Mouse (Mus musculus) CH12.LX (cell line): ENCODE measurements around the gene Sox9. TPM values are rescaled to one million over a fixed set of nuclear protein-coding genes. Genes with fewer than 3 reads are reported as not detected.

Experiments used
- DNase-seq: peaks from one replicate; pipeline ENCODE4 v3.0.0-alpha.2; 2013; ENCODE audit errors: extremely low read depth
- H3K27ac ChIP-seq: 2 replicates; pipeline ENCODE4 v1.5.1; 2012; ENCODE audit warnings: low read depth, mild to moderate bottlenecking, control low read depth, moderate library complexity; ENCODE audit not compliant: insufficient read depth
- H3K27me3 ChIP-seq: replicated peaks from 2 replicates; pipeline ENCODE3; 2012; ENCODE audit warnings: inconsistent platforms
- H3K36me3 ChIP-seq, 2 experiments: replicated peaks in 1 of 2; 2 replicates each; pipeline versions ENCODE3 to v1.6.1; 2012; ENCODE audit warnings: inconsistent platforms in 1 of 2, low read length in 1 of 2, mild to moderate bottlenecking in 1 of 2, mixed read lengths in 1 of 2, moderate library complexity in 1 of 2; ENCODE audit not compliant: control insufficient read depth in 1 of 2, insufficient read depth in 1 of 2
- H3K4me1 ChIP-seq, 2 experiments: 2 replicates each; pipeline ENCODE4 v1.6.1; 2012; ENCODE audit warnings: inconsistent platforms in 1 of 2, moderate library complexity in 1 of 2; ENCODE audit not compliant: insufficient read depth in 2 of 2, control insufficient read depth in 1 of 2
- H3K4me2 ChIP-seq: 2 replicates; pipeline ENCODE4 v1.6.1; 2012; ENCODE audit warnings: low read depth, mild to moderate bottlenecking, control low read depth; ENCODE audit not compliant: poor library complexity, insufficient read depth, severe bottlenecking
- H3K4me3 ChIP-seq, 3 experiments: fragments of 150-350 bp in 1 of 3; sonication (generic) in 1 of 3; replicated peaks in 1 of 3; 2 replicates each; pipeline versions ENCODE3 to v1.5.1; 2011 to 2012; ENCODE audit warnings: low read depth in 2 of 3, low read length in 2 of 3, mild to moderate bottlenecking in 2 of 3, moderate library complexity in 2 of 3, control low read depth in 1 of 3, improper control_type of control experiment in 1 of 3, inconsistent platforms in 1 of 3, mixed read lengths in 1 of 3; ENCODE audit not compliant: poor library complexity in 1 of 3
- H3K79me2 ChIP-seq: replicated peaks from 2 replicates; pipeline ENCODE4 v1.6.1; 2012; ENCODE audit warnings: mild to moderate bottlenecking, moderate library complexity; ENCODE audit not compliant: control insufficient read depth, poor library complexity, insufficient read depth, severe bottlenecking; ENCODE audit errors: extremely low read depth
- H3K9ac ChIP-seq: 2 replicates; pipeline ENCODE4 v1.6.1; 2012; ENCODE audit warnings: low read depth, mild to moderate bottlenecking, control low read depth, moderate library complexity; ENCODE audit not compliant: insufficient read depth
- H3K9me3 ChIP-seq: replicated peaks from 2 replicates; pipeline ENCODE3; 2012; ENCODE audit warnings: low read length, inconsistent platforms, mixed read lengths
- CHD1 ChIP-seq: IDR thresholded peaks from 2 replicates; pipeline ENCODE4 v1.6.1; 2012; ENCODE audit warnings: low read depth, low read length, improper control_type of control experiment, inconsistent platforms
- CHD2 ChIP-seq: IDR thresholded peaks from 2 replicates; pipeline ENCODE4 v1.6.1; 2011; ENCODE audit warnings: low read length, improper control_type of control experiment
- CTCF ChIP-seq, 2 experiments: IDR thresholded peaks in 1 of 2; conservative IDR thresholded peaks in 1 of 2; 2 replicates each; pipeline ENCODE4 v1.5.1; 2011 to 2012; ENCODE audit warnings: low read depth in 2 of 2, low read length in 2 of 2, improper control_type of control experiment in 1 of 2, inconsistent platforms in 1 of 2, mild to moderate bottlenecking in 1 of 2, moderate library complexity in 1 of 2
- E2F4 ChIP-seq: IDR thresholded peaks from 2 replicates; pipeline ENCODE4 v1.6.1; 2011; ENCODE audit warnings: low read depth, low read length, improper control_type of control experiment; ENCODE audit not compliant: insufficient replicate concordance
- ELF1 ChIP-seq: IDR thresholded peaks from 2 replicates; pipeline ENCODE4 v1.6.1; 2014; ENCODE audit warnings: low read depth, mild to moderate bottlenecking, inconsistent platforms, low read length, improper control_type of control experiment
- EP300 ChIP-seq: IDR thresholded peaks from 2 replicates; pipeline ENCODE4 v1.6.1; 2011; ENCODE audit warnings: low read length, improper control_type of control experiment
- ETS1 ChIP-seq: conservative IDR thresholded peaks from 2 replicates; pipeline ENCODE4 v1.6.1; 2012; ENCODE audit warnings: low read depth, mild to moderate bottlenecking, inconsistent platforms, low read length, improper control_type of control experiment, moderate library complexity
- IRF4 ChIP-seq: IDR thresholded peaks from 2 replicates; pipeline ENCODE4 v1.6.1; 2014; ENCODE audit warnings: low read depth, mild to moderate bottlenecking, inconsistent platforms, low read length, improper control_type of control experiment
- JUND ChIP-seq: conservative IDR thresholded peaks from 2 replicates; pipeline ENCODE4 v1.6.1; 2011; ENCODE audit warnings: low read depth, low read length, improper control_type of control experiment
- KAT2A ChIP-seq: IDR thresholded peaks from 2 replicates; pipeline ENCODE4 v1.6.1; 2012; ENCODE audit warnings: low read length, improper control_type of control experiment, inconsistent platforms; ENCODE audit not compliant: insufficient replicate concordance
- MAFK ChIP-seq: IDR thresholded peaks from 2 replicates; pipeline ENCODE4 v1.6.1; 2011; ENCODE audit warnings: low read length, improper control_type of control experiment; ENCODE audit not compliant: insufficient replicate concordance
- MEF2A ChIP-seq: IDR thresholded peaks from 2 replicates; pipeline ENCODE4 v1.6.1; 2014; ENCODE audit warnings: low read depth, mild to moderate bottlenecking, inconsistent platforms, low read length, improper control_type of control experiment, borderline replicate concordance
- NELFE ChIP-seq: IDR thresholded peaks from 2 replicates; pipeline ENCODE4 v1.6.1; 2011; ENCODE audit warnings: low read depth, low read length, improper control_type of control experiment
- RAD21 ChIP-seq: IDR thresholded peaks from 2 replicates; pipeline ENCODE4 v1.6.1; 2011; ENCODE audit warnings: low read depth, mild to moderate bottlenecking, low read length, improper control_type of control experiment, moderate library complexity
- SIN3A ChIP-seq: IDR thresholded peaks from 2 replicates; pipeline ENCODE4 v1.6.1; 2012; ENCODE audit warnings: low read length, improper control_type of control experiment, inconsistent platforms
- TBP ChIP-seq: conservative IDR thresholded peaks from 2 replicates; pipeline ENCODE4 v1.6.1; 2011; ENCODE audit warnings: low read depth, low read length, improper control_type of control experiment
- ZNF384 ChIP-seq: IDR thresholded peaks from 2 replicates; pipeline ENCODE4 v1.6.1; 2012; ENCODE audit warnings: low read depth, low read length, improper control_type of control experiment, inconsistent platforms
- dilution Hi-C: fragments of 300-500 bp; cut with MboI; formaldehyde crosslinking; loops from 2 replicates; pipeline ENCODE4 v1.14.3; 2020; ENCODE audit warnings: low sequenced_read_pairs; ENCODE audit not compliant: extremely low pct_unique_long_range_greater_than_20kb, extremely low pct_ligation_motif_present
- in situ Hi-C: fragments of 300-500 bp; cut with MboI; formaldehyde crosslinking; loops from 3 replicates; pipeline ENCODE4 v1.14.3; 2019; ENCODE audit warnings: low sequenced_read_pairs, low pct_ligation_motif_present, low pct_unique_long_range_greater_than_20kb, mixed read lengths
- polyA plus RNA-seq: library from polyadenylated mRNA; unstranded; fragments of >175 nt; gene quantifications from 2 replicates; pipeline ENCODE4 v1.2.1, GENCODE M21; 2012; ENCODE audit warnings: low read depth; ENCODE audit not compliant: insufficient read length
- total RNA-seq, 2 experiments: library from RNA; depleted of rRNA; stranded (reverse); fragments of 300-350 nt in 1 of 2; fragments of >200 nt in 1 of 2; gene quantifications; 2 replicates each; pipeline ENCODE4 v1.2.3; 2012 to 2014

Sox9 gene
- total and polyA plus RNA-seq, 3 experiments = not detected

GRCm38 (mm10) chr11:112756516-112756915, 25.5 kb upstream of the Sox9 start:
- dilution Hi-C loops (no loop called here), in situ Hi-C loops (no loop called here)
- H3K36me3 ChIP-seq = no peaks in the 10 kb centered on the region
- H3K4me1 ChIP-seq = no peaks in the 10 kb centered on the region
- no peaks in the 10 kb centered on the region for H3K79me2 ChIP-seq
- DNase-seq = no peak
- no peak overlapping the region for H3K4me2 ChIP-seq
- no peaks in the 10 kb centered on the region for H3K27me3 ChIP-seq
- no peak overlapping the region for H3K9ac ChIP-seq
- H3K9me3 ChIP-seq = peaks cover 53% of the 10 kb centered on the region
- TF ChIP-seq ETS1 (no peak), CTCF (conservative IDR thresholded peaks at IDR 0.05 in 1 of 2, IDR thresholded peaks at IDR 0.05 in 1 of 2; ENCODE audit: low read depth in 2 of 2, low read length in 2 of 2) (no peak), NELFE (no peak), MEF2A (no peak), KAT2A (no peak), RAD21 (no peak), MAFK (no peak), CHD2 (no peak), EP300 (no peak), JUND (no peak)
- no peak overlapping the region for H3K4me3 ChIP-seq
- no peak overlapping the region for H3K27ac ChIP-seq

DNA sequence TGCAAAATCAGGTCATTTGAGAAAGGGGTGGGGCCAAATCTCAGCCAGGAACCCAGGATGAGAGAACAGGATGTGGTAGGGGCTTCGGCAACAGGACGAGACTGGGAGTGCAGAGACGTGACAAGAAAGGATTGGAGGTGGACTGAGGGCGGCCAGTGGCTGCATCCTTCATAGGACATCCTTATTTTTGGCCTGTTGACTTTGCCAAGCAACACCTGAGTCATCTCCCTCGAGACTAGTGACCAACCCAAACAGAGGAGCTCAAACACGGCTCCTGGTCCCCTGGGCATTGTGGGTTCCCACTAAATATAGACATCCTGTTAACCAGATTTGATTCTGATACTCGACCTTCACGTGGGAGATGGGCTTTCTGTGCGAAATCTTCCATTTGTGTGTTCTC, 24.0 kb upstream of the Sox9 start:
- Histone ChIP-seq H3K4me2 (no peak overlapping the region), H3K36me3 (no peaks in the 10 kb centered on the region), H3K27me3 (no peaks in the 10 kb centered on the region), H3K79me2 (no peaks in the 10 kb centered on the region), H3K4me1 (no peaks in the 10 kb centered on the region), H3K4me3 (no peak overlapping the region), H3K9ac (no peak overlapping the region), H3K9me3 (peaks cover 47% of the 10 kb centered on the region), H3K27ac (no peak overlapping the region)
- dilution Hi-C loops (no loop called here), in situ Hi-C loops (no loop called here)
- peak; percentile 10 for DNase-seq
- no peak for TF ChIP-seq NELFE
- no peak for TF ChIP-seq ZNF384
- TF ChIP-seq IRF4 = no peak
- TF ChIP-seq TBP = no peak
- TF ChIP-seq CTCF (conservative IDR thresholded peaks at IDR 0.05 in 1 of 2, IDR thresholded peaks at IDR 0.05 in 1 of 2; ENCODE audit: low read depth in 2 of 2, low read length in 2 of 2) = no peak

DNA sequence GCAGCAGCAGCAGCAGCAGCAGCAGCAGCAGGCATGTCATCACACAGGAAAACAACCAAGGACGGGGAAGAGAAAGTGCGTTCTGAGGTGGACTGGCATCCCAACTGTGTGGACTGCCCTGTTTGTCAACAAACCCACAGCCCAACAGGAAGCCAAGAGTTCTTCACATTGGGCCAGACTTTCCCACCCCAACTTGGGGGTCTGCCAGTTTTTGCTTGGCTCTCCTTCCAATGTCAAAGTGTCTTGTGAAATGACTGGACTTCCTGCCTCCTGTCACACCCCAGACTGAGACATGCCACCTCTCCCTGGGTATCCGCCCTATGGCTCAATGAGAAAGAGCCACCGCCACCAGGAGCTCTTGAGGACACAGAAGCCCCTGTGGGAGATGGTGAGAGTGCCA, 15.1 kb upstream of the Sox9 start:
- in situ Hi-C loops = no loop called here
- no peaks in the 10 kb centered on the region for H3K27me3 ChIP-seq
- no peak overlapping the region for H3K9ac ChIP-seq
- no peak for DNase-seq
- no peak for TF ChIP-seq CTCF (conservative IDR thresholded peaks at IDR 0.05 in 1 of 2, IDR thresholded peaks at IDR 0.05 in 1 of 2; ENCODE audit: low read depth in 2 of 2, low read length in 2 of 2)
- TF ChIP-seq CHD1 = no peak
- no peak for TF ChIP-seq E2F4
- TF ChIP-seq ELF1 = no peak
- no peak for TF ChIP-seq SIN3A
- TF ChIP-seq EP300 = no peak
- H3K4me2 ChIP-seq = no peak overlapping the region
- dilution Hi-C loops = no loop called here
- no peaks in the 10 kb centered on the region for H3K4me1 ChIP-seq
- no peak overlapping the region for H3K4me3 ChIP-seq
- H3K36me3 ChIP-seq = no peaks in the 10 kb centered on the region
- H3K27ac ChIP-seq = no peak overlapping the region
- H3K9me3 ChIP-seq = peaks cover 48% of the 10 kb centered on the region
- H3K79me2 ChIP-seq = no peaks in the 10 kb centered on the region
